Mouse (Mus musculus) hematopoietic stem cell, adult 5-6 weeks (primary cell): Measurements from ENCODE around the gene Bcar1. TPM values are rescaled to one million over a fixed set of nuclear protein-coding genes. Genes with fewer than 3 reads are reported as not detected.
A peak's percentile ranks its signal among the peaks of the same experiment; 100 is the strongest.

Experiments used
- ATAC-seq, 2 experiments: fragments of 125-278 bp in 1 of 2; replicated peaks in 1 of 2; 2 replicates each; pipeline ENCODE4 v1.8.0; 2016 to 2017; ENCODE audit warnings: inconsistent platforms in 2 of 2, mild to moderate bottlenecking in 2 of 2, moderate number of reproducible peaks in 2 of 2, low read depth in 1 of 2, moderate TSS enrichment in 1 of 2; ENCODE audit not compliant: low FRiP score in 2 of 2, poor library complexity in 2 of 2, severe bottlenecking in 2 of 2, insufficient read depth in 1 of 2, low TSS enrichment in 1 of 2
- total RNA-seq: library from RNA; stranded (forward); fragments of 172-1452, 232-1000 nt; gene quantifications from 2 replicates; pipeline ENCODE4 v1.2.3, GENCODE M21; 2017

Bcar1 gene
- total RNA-seq, 1 experiment from 2014 or later = not detected

GRCm38 (mm10) chr8:111745086-111745485 lies 1.5 kb upstream of the Bcar1 start:
- ATAC-seq = no peak

GRCm38 (mm10) chr8:111743101-111743791 lies 363 bp downstream of the Bcar1 start:
- no peak for ATAC-seq

GRCm38 (mm10) chr8:111742261-111743037 lies 1.2 kb downstream of the Bcar1 start:
- ATAC-seq = no peak

- ATAC-seq = no peak
Observed at GRCm38 (mm10) chr8:111741556-111741955, 2.1 kb downstream of the Bcar1 start.

- ATAC-seq = no peak
Observed at GRCm38 (mm10) chr8:111740994-111741393, 2.6 kb downstream of the Bcar1 start.

- no peak for ATAC-seq
Observed at GRCm38 (mm10) chr8:111740301-111740711, 3.3 kb downstream of the Bcar1 start.

GRCm38 (mm10) chr8:111739604-111740003 lies 4.0 kb downstream of the Bcar1 start:
- peak; percentile 32 to 34; a peak in 3 of 4 replicates for ATAC-seq

- ATAC-seq = no peak
Observed at GRCm38 (mm10) chr8:111738867-111739266, 4.7 kb downstream of the Bcar1 start.

GRCm38 (mm10) chr8:111736321-111736720 lies 7.3 kb downstream of the Bcar1 start:
- ATAC-seq = no peak

GRCm38 (mm10) chr8:111735791-111736190 lies 7.8 kb downstream of the Bcar1 start:
- ATAC-seq = no peak

- no peak for ATAC-seq
Observed at GRCm38 (mm10) chr8:111735335-111735761, 8.3 kb downstream of the Bcar1 start.

GRCm38 (mm10) chr8:111734244-111734960 lies 9.2 kb downstream of the Bcar1 start:
- no peak for ATAC-seq

- no peak for ATAC-seq
Observed at GRCm38 (mm10) chr8:111733581-111734243, 9.9 kb downstream of the Bcar1 start.

GRCm38 (mm10) chr8:111732406-111733085 lies 11.1 kb downstream of the Bcar1 start:
- no peak for ATAC-seq

- peak; percentile 93 to 94 for ATAC-seq
Observed at GRCm38 (mm10) chr8:111732004-111732403, 11.6 kb downstream of the Bcar1 start.

GRCm38 (mm10) chr8:111731231-111731977 lies 12.2 kb downstream of the Bcar1 start:
- no peak for ATAC-seq
